Mouse (Mus musculus) kidney, embryonic 15.5 days (tissue): Measurements from ENCODE around the gene Kif17. TPM values are rescaled to one million over a fixed set of nuclear protein-coding genes. Genes with fewer than 3 reads are reported as not detected.

ENCODE experiments used
- ATAC-seq: fragments of 200-750 bp; cut with Nextera tagmentation; replicated peaks from 2 replicates; pipeline ENCODE4 v1.8.0; 2017; ENCODE audit warnings: moderate TSS enrichment; ENCODE audit not compliant: low FRiP score
- H3K27ac ChIP-seq: fragments of 300-500 bp; sonication (generic); 2 replicates; pipeline ENCODE4 v1.5.1; 2015; ENCODE audit warnings: mild to moderate bottlenecking, inconsistent platforms
- H3K27me3 ChIP-seq: fragments of 300-500 bp; sonication (generic); 2 replicates; pipeline ENCODE4 v1.6.1; 2015; ENCODE audit warnings: inconsistent platforms
- H3K36me3 ChIP-seq: fragments of 300-500 bp; sonication (generic); 2 replicates; pipeline ENCODE4 v1.6.1; 2015; ENCODE audit warnings: inconsistent platforms
- H3K4me1 ChIP-seq: fragments of 300-500 bp; sonication (generic); 2 replicates; pipeline ENCODE4 v1.6.1; 2015; ENCODE audit warnings: inconsistent platforms
- H3K4me2 ChIP-seq: fragments of 300-500 bp; sonication (generic); 2 replicates; pipeline ENCODE4 v1.6.1; 2015; ENCODE audit warnings: moderate library complexity, mild to moderate bottlenecking, inconsistent platforms
- H3K4me3 ChIP-seq: fragments of 300-500 bp; sonication (generic); replicated peaks from 2 replicates; pipeline ENCODE4 v1.5.1; 2015; ENCODE audit warnings: mild to moderate bottlenecking, inconsistent platforms
- H3K9ac ChIP-seq: fragments of 300-500 bp; sonication (generic); 2 replicates; pipeline ENCODE4 v1.6.1; 2015; ENCODE audit warnings: mild to moderate bottlenecking, inconsistent platforms
- H3K9me3 ChIP-seq: fragments of 300-500 bp; sonication (generic); replicated peaks from 2 replicates; pipeline ENCODE4 v1.6.1; 2016; ENCODE audit warnings: inconsistent platforms
- WGBS: fragments of 180-500 bp; shearing (Covaris S2); methylation state at CpG from one replicate; pipeline ENCODE4 v1.1.7; 2015; ENCODE audit warnings: mixed read lengths; 5-methylcytosine and 5-hydroxymethylcytosine counted together
- polyA plus RNA-seq: library from polyadenylated mRNA; unstranded; fragments of >200 nt; fragmentation: Nextera tagmentation; extraction: Ambion mirVana; gene quantifications from 2 replicates; pipeline ENCODE4 v1.2.1, GENCODE M21; 2015

Gene Kif17
- 1.6 and 2.0 TPM in 2 replicates for polyA plus RNA-seq

- ATAC-seq = peak; percentile 85
- peak within 1 kb of the TSS; percentile 96 for H3K4me2 ChIP-seq
- no peaks in the 10 kb centered on the region for H3K9me3 ChIP-seq
- peak within 1 kb of the TSS; percentile 40 for H3K9ac ChIP-seq
- peaks cover 27% of the 10 kb centered on the region for H3K36me3 ChIP-seq
- H3K27ac ChIP-seq = no peak within 1 kb of the TSS
- H3K4me1 ChIP-seq = peaks cover 38% of the 10 kb centered on the region
- H3K27me3 ChIP-seq = peaks cover 37% of the 10 kb centered on the region
- under 1% methylated on average over 66 of the region's 74 CpGs for WGBS
- H3K4me3 ChIP-seq = peak within 1 kb of the TSS; percentile 55
These were observed at the start of gene Kif17, which contains the start of gene Sh2d5 for GRCm38 (mm10) chr4:138250088-138250960. Gene Kif17 (plus strand): TSS chr4:138250435. Gene Sh2d5 (plus strand): TSS chr4:138250403.

- H3K36me3 ChIP-seq = peaks cover 96% of the 10 kb centered on the region
- no peaks in the 10 kb centered on the region for H3K27me3 ChIP-seq
- no peaks in the 10 kb centered on the region for H3K9me3 ChIP-seq
- no peak for ATAC-seq
- no peak overlapping the region for H3K9ac ChIP-seq
- 89% methylated on average over 3 of the region's 3 CpGs for WGBS
- H3K4me3 ChIP-seq = no peak overlapping the region
- H3K4me2 ChIP-seq = no peak overlapping the region
- no peak overlapping the region for H3K27ac ChIP-seq
- H3K4me1 ChIP-seq = no peaks in the 10 kb centered on the region
These were observed 49.5 kb upstream of the Kif17 start for GRCm38 (mm10) chr4:138200769-138201168.

GRCm38 (mm10) chr4:138201696-138202095 lies 48.5 kb upstream of the Kif17 start:
- no peak overlapping the region for H3K27ac ChIP-seq
- no peaks in the 10 kb centered on the region for H3K27me3 ChIP-seq
- H3K9ac ChIP-seq = no peak overlapping the region
- H3K4me1 ChIP-seq = no peaks in the 10 kb centered on the region
- H3K4me3 ChIP-seq = no peak overlapping the region
- H3K36me3 ChIP-seq = peaks cover 95% of the 10 kb centered on the region
- no peak for ATAC-seq
- WGBS = 83% methylated on average over 9 of the region's 9 CpGs
- H3K4me2 ChIP-seq = no peak overlapping the region
- H3K9me3 ChIP-seq = no peaks in the 10 kb centered on the region

GRCm38 (mm10) chr4:138210116-138210515 lies 40.1 kb upstream of the Kif17 start:
- H3K27me3 ChIP-seq = no peaks in the 10 kb centered on the region
- H3K4me2 ChIP-seq = no peak overlapping the region
- H3K4me3 ChIP-seq = no peak overlapping the region
- ATAC-seq = no peak
- H3K9ac ChIP-seq = no peak overlapping the region
- WGBS = 94% methylated on average over 5 of the region's 5 CpGs
- peaks cover 50% of the 10 kb centered on the region for H3K36me3 ChIP-seq
- no peaks in the 10 kb centered on the region for H3K4me1 ChIP-seq
- no peak overlapping the region for H3K27ac ChIP-seq
- no peaks in the 10 kb centered on the region for H3K9me3 ChIP-seq

GRCm38 (mm10) chr4:138213861-138214260 lies 36.4 kb upstream of the Kif17 start:
- Histone ChIP-seq H3K9ac (no peak overlapping the region), H3K36me3 (peaks cover 14% of the 10 kb centered on the region), H3K4me2 (no peak overlapping the region), H3K9me3 (no peaks in the 10 kb centered on the region), H3K27ac (no peak overlapping the region), H3K27me3 (no peaks in the 10 kb centered on the region), H3K4me3 (no peak overlapping the region), H3K4me1 (peaks cover 21% of the 10 kb centered on the region)
- 76% methylated on average over 3 of the region's 3 CpGs for WGBS
- ATAC-seq = no peak

- Histone ChIP-seq H3K9me3 (no peaks in the 10 kb centered on the region), H3K36me3 (no peaks in the 10 kb centered on the region; the same call in 1 of the 2 replicates), H3K4me3 (peak overlapping the region; percentile 92), H3K4me2 (peak overlapping the region; percentile 79), H3K27ac (peak overlapping the region; percentile 100), H3K9ac (peak overlapping the region; percentile 97), H3K27me3 (no peaks in the 10 kb centered on the region), H3K4me1 (peaks cover 33% of the 10 kb centered on the region)
- 47% methylated on average over 13 of the region's 13 CpGs for WGBS
- no peak for ATAC-seq
These were observed 34.5 kb upstream of the Kif17 start for GRCm38 (mm10) chr4:138215671-138216199.

GRCm38 (mm10) chr4:138216200-138216890 lies 33.9 kb upstream of the Kif17 start, which contains the start of gene Hp1bp3:
Gene Hp1bp3 (plus strand): TSS chr4:138216296.
- H3K4me2 ChIP-seq = peak within 1 kb of the TSS; percentile 79
- WGBS = under 1% methylated on average over 76 of the region's 84 CpGs
- H3K36me3 ChIP-seq = peaks cover 2% of the 10 kb centered on the region
- peak; percentile 76 for ATAC-seq
- H3K4me3 ChIP-seq = peak within 1 kb of the TSS; percentile 92
- peaks cover 37% of the 10 kb centered on the region for H3K4me1 ChIP-seq
- H3K27me3 ChIP-seq = no peaks in the 10 kb centered on the region
- peak within 1 kb of the TSS; percentile 100 for H3K27ac ChIP-seq
- H3K9me3 ChIP-seq = no peaks in the 10 kb centered on the region
- peak within 1 kb of the TSS; percentile 97 for H3K9ac ChIP-seq

GRCm38 (mm10) chr4:138216891-138217392 lies 33.3 kb upstream of the Kif17 start:
- Histone ChIP-seq H3K36me3 (peaks cover 6% of the 10 kb centered on the region), H3K9ac (peak overlapping the region; percentile 97), H3K27me3 (no peaks in the 10 kb centered on the region), H3K4me3 (peak overlapping the region; percentile 92), H3K4me2 (peak overlapping the region; percentile 79), H3K27ac (peak overlapping the region; percentile 100), H3K4me1 (peaks cover 37% of the 10 kb centered on the region), H3K9me3 (no peaks in the 10 kb centered on the region)
- ATAC-seq = peak; percentile 98
- WGBS = under 1% methylated on average over 68 of the region's 68 CpGs

GRCm38 (mm10) chr4:138217441-138217840 lies 32.8 kb upstream of the Kif17 start:
- H3K27ac ChIP-seq = peak overlapping the region; percentile 89
- under 1% methylated on average over 36 of the region's 36 CpGs for WGBS
- H3K4me2 ChIP-seq = peak overlapping the region; percentile 79
- peaks cover 11% of the 10 kb centered on the region for H3K36me3 ChIP-seq
- peak overlapping the region; percentile 97 for H3K9ac ChIP-seq
- no peaks in the 10 kb centered on the region for H3K9me3 ChIP-seq
- ATAC-seq = peak; percentile 36
- no peaks in the 10 kb centered on the region for H3K27me3 ChIP-seq
- H3K4me3 ChIP-seq = peak overlapping the region; percentile 92
- peaks cover 37% of the 10 kb centered on the region for H3K4me1 ChIP-seq

- peaks cover 18% of the 10 kb centered on the region for H3K36me3 ChIP-seq
- 74% methylated on average over 11 of the region's 11 CpGs for WGBS
- peak overlapping the region; percentile 92 for H3K4me3 ChIP-seq
- H3K4me1 ChIP-seq = peaks cover 37% of the 10 kb centered on the region
- H3K9ac ChIP-seq = peak overlapping the region; percentile 97
- no peaks in the 10 kb centered on the region for H3K27me3 ChIP-seq
- peak overlapping the region; percentile 79 for H3K4me2 ChIP-seq
- no peak for ATAC-seq
- H3K9me3 ChIP-seq = no peaks in the 10 kb centered on the region
- H3K27ac ChIP-seq = peak overlapping the region; percentile 89
These were observed 32.1 kb upstream of the Kif17 start for GRCm38 (mm10) chr4:138217951-138218685.

GRCm38 (mm10) chr4:138219331-138219730 lies 30.9 kb upstream of the Kif17 start:
- WGBS = 89% methylated on average over 5 of the region's 5 CpGs

More at GRCm38 (mm10) chr4:138219331-138219730, 30.9 kb upstream of the Kif17 start:
- Histone ChIP-seq H3K9me3 (no peaks in the 10 kb centered on the region), H3K9ac (no peak overlapping the region), H3K36me3 (peaks cover 30% of the 10 kb centered on the region), H3K27ac (no peak overlapping the region), H3K4me3 (no peak overlapping the region), H3K27me3 (no peaks in the 10 kb centered on the region), H3K4me2 (no peak overlapping the region), H3K4me1 (peaks cover 39% of the 10 kb centered on the region)
- ATAC-seq = no peak
